Mouse (Mus musculus) retina, embryonic 14.5 days (tissue): Measurements from ENCODE around the gene Cdipt.

Source experiments
- DNase-seq: peaks from one replicate; pipeline ENCODE4 v3.0.0-alpha.2; 2015; ENCODE audit warnings: low spot score

Gene Cdipt

DNA sequence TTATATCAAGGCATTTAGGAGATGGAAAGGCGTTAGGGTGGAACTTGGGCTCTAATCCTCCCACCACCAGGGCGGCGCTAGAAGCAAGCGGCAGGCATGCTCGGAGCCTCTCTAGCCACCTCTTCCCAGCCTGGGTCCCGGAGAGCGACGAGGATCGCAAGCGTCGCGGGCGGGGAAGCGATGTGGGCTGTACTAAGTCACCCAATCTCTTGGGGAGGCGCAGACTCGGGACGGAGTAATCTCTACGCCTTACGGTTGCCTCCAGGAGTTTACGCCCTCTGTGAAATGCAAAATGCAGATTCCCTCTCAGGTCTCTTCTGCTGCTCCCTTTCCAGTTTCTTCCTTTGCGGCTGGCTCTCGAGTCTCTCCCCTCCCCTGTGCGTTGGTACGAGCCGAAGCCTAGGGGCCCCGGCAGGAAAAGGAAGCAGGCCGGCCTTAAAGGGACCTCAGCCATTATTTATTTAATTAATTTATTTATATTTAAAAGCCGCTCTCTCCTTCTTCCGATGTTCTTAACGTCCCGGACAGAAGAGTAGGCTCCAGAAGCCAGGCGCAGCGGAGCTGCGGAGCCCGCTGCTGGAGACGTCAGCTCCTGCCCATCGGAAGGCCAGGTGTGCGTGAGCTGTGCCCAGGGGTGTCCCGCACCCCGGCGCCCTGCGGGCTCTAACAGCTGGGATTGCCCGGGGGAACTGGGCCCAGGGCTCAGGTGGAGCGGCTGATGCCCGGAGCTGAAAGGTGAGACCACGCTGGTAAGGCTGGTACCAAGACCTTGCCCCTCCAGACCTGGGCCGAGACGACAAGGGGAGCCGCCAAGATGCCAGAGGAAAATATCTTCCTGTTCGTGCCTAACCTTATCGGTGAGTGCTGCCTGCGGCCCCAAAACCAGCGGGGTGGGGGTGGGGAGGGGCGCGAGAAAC is 494 bp downstream of the Cdipt start, which contains the start of gene Cdiptos:
Gene Cdiptos, minus strand, starts transcription at position 149 of the 917 bp plus-strand sequence.
- peak; percentile 98 for DNase-seq

DNA sequence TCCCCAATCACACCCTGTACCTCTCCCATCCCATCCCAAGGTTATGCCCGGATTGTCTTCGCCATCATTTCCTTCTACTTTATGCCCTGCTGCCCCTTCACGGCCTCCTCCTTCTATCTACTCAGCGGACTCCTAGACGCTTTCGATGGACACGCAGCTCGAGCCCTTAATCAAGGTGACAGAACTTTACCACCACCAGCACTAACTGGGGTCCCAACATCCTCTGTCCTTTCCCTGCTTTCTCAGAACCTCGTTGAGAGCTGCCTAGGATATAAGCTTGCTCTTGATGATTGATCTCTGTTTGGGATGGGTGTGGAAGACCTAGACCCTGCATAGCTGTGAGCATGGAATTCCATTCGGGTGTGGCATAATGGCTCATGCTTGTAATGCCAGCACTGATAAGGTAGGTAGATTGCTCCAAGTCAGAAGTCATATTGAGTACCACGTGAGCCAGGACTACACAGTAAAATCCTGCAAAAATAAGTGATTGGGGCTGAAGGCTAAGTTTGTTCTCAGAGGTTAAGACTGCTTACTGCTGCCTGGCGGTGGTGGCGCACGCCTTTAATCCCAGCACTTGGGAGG is 1.3 kb downstream of the Cdipt start:
- DNase-seq: no peak

DNA sequence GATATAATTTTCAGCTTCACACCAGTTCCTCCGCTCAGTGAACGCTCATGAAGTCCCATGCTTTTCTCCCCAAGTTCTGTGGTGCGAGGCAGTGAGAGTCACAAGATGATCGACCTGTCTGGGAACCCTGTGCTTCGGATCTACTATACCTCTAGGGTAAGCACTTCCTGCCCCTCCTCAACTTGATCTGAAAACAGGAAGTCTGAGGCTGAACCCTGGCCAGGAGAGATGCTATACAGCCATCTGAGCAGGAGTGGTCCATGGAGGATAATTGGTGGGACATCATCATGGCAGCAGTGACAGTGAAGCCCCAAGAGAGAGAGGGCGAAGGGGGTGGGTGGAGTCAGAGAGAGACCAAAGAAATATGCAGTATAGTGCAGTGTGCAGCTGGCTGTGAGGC is 3.1 kb downstream of the Cdipt start:
- DNase-seq: no peak

DNA sequence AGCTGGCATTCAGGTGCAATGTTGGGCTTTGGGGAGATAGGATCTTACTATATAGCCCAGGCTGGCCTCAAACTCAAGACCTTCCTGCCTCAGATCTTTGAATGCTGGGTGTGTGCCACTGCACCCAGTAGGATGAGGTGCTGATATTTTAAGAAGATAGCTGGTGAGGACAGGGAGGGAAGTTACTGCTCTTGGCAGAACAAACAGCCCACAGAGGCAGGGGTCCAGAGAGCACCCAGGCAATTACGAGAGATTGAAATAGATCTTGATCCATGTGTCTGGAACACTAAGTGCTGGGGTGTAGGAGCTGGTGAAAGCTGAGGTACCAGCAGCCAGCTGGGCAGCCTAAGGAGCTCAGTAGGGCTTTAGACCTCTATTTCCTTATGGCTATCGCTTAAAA is 5.9 kb downstream of the Cdipt start:
- no peak for DNase-seq

DNA sequence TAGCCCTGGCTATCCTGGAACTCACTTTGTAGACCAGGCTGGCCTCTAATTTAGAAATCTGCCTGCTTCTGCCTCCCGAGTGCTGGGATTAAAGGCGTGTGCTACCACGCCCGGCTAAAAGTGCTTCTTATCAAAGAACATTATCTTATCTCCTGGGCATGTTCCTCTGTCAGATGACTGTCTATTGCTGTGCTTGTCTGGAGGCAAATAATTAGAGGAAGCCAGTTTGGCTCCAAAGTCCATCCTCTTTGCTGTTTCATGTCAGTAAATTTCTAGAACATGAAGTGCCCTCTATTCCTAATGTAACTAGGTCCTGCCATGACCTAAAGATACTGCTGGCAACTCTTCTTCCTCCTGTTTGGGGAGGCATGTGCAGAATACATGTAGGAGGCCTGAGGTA is 6.3 kb downstream of the Cdipt start:
- no peak for DNase-seq

DNA sequence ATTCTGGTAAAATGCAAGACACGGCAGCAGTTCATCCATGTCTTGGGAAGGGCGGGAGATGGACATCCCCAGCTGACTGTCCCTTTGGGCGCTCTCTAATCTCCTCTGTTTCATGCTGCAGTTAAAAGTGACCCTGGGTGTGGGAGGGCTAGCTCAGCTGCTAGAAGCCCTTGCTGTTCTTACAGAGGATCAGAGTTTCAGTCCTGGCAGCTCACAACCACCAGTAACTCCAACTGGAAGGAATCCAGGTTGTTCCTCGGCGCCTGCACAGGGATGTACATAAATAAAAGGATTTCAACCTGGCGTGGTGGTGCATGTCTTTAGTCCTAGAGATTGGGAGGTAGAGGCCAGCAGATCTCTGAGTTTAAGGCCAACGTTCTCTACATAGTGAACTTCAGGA is 7.4 kb downstream of the Cdipt start:
- no peak for DNase-seq

DNA sequence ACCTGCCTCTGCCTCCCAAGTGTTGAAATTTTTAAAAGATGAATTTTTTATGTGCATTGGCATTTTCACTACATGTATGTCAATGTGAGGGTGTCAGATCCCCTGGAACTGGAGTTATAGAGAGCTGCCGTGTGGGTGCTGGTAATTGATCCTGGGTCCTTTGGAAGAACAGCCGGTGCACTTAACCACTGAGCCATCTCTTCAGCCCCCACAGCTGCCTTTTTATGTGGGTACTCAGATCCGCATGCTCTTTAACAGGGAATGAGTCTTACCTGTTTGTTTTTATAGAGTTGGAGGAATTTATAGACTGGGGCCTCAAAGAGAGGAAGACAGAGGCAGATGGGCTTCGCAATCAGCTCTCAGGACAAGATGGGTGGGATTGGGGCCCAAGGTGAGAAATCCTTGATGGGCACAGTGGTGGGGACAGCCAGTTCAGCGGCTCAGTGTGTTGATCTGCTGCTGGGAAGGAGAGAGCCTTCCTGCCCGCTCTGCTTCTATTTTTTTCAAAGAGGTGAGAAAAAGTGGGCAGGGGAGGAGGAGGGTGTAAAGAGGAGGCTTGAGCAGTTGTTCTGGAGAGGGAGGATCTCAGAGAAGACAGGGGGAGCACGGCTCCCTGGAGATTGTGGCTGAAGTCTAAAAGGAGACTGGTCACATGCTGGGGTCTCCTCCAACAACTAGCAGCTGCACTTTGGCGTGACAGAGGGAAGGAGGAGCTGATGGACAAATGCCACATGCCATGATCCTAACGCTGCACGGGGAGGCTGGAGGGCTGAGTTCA is 9.1 kb downstream of the Cdipt start:
- no peak for DNase-seq

DNA sequence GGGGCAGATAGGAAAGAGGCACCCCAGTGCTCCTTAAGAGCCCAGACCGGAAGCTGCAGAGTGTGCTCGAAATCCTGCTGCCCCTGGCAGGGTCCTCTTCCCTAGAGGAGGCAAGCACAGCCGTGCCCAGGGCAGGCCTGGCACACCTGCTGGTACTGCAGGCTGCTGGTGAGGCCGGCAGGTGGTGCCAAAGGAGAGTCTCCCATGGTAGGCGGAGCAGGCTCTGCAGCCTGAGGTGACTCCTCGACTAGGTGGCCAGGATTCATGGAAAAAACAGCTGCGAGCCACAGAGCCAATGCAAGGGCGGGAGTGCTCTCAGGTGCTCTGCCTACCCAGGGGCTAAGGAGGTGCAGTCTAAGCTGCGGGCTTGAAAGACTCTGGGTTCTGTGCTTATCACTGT is 10.6 kb downstream of the Cdipt start:
- peak; percentile 24 for DNase-seq

DNA sequence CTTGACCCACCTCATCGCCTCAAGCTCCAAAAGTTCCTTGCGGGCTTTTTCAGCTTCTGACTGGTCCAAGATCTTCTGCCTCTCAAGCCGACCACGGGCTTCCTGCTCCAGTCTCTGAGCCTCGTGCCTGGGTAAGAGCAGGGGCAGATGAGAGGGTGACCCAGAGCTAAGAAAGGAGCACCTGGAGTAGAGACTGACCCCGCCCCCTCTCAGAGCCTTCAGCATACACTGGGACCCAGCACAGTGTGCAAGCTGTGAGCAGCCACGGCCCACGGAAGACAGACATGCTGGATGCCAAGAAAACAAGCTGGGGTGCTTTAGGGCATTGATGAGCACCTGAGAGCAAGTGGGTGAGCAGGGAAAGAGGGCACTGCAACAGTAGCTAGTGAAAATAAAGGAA is 13.1 kb downstream of the Cdipt start:
- no peak for DNase-seq

DNA sequence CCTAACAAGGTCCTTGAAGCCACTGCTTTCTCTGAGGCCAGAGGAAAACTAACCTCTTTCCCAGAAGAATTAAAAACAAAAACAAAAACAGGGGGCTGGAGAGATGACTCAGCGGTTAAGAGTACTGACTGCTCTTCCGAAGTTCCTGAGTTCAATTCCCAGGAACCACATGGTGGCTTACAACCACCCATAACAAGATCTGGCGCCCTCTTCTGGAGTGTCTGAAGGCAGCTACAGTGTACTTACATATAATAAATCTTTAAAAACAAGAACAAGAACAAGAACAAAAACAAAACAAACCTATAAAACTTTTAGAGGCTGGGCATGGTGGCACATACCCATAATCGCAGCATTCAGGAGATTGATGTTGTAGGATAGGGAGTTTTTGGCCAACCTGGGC is 20.7 kb downstream of the Cdipt start:
- no peak for DNase-seq

DNA sequence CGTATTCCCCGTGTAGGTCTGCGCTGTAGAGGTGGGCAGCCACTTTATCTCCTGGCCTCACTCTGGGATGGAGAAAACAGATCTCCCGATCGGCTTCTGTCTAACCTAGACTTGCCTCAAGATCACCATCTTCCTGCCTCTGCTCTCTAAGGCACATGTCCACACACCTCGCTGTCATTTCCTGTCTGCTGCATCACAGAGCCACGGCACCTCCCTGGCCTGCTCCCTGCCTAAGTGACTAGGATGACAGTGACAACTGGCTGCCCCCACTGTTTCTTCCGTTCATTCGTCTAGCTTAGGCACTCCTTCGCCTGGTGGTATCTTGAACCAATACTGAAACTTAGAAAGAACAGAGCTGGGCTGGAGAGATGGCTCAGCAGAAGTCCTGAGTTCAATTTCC is 23.9 kb downstream of the Cdipt start:
- DNase-seq: no peak

DNA sequence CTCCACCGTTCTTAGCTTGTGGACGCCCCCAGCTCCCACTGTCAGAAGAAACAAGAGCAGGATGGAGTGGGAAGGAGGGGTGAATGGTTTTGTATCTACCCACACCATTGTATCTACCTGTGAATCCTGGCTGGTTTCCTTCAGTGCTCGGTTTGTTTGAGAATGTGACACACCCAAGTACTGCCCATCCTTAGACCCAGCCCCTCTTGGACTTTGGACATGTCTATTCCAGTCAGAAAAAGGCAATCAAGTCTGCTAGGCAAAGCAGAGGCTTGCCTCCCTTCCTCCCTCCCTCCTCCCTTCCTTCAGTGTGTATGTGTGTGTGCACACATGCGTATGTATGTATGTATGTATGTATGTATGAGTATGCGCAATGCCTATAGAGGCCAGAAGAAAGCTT is 27.9 kb downstream of the Cdipt start:
- no peak for DNase-seq

DNA sequence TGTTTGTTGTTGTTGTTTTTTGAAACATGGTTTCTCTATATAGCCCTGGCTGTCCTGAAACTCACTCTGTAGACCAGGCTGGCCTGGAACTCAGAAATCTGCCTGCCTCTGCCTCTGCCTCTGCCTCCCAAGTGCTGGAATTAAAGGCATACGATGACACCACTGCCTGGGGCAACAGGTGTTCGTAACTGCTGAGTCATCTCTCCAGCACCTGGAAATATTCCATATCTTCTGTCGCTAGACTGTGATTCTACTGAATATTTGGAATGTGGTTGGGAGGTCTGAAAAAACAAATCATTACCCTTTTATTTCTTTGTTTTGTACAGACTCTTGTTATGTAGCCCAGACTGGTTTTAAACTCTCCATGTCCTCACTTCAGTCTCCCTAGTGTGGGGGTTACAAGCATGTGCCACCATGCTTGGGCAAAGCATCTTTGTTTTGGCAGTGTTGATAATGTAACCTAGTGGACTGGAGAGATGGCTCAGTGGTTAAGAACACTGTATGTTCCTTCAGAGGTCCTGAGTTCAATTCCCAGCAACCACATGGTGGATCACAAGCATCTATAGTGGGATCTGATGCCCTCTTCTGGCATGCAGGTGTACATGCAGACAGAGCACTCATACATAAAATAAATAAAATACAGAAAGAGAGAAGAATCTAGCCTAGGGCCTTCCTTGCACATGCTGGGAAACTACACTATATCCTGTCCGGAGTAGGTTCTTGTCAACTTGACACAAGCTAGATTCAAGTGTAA is 28.6 kb downstream of the Cdipt start:
- no peak for DNase-seq

DNA sequence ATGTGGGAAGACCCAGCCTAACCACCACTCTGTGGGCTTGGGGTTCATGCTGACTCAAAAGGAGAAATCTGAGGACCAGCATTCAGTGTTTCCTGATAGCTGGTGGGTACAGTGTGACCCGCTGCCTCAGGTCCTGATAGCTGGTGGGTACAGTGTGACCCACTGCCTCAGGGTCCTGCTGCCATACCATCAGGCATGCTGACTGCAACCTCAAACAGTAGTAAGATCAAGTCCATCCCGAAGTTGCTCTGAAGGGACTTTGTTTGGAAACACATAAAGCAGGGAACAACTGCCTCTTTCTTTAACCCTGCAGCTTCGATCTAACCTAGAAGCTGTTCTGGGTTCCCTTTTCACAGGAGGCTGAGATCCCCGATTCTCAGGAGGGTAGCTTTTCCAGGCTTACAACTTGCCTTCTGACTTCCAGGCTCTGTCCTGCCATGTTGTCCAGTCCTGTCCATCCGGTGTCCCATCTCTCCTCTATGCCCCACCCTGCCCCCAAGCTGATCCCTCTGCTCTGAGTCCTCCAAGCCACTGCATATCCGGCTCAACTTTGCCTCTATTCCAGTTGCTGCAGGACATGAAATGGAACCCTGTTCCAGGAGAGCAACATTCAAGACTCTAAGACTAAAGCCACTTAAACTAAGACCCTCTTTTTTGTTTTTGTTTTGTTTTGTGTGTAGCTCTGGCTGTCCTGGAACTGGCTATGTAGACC is 31.8 kb downstream of the Cdipt start:
- no peak for DNase-seq

DNA sequence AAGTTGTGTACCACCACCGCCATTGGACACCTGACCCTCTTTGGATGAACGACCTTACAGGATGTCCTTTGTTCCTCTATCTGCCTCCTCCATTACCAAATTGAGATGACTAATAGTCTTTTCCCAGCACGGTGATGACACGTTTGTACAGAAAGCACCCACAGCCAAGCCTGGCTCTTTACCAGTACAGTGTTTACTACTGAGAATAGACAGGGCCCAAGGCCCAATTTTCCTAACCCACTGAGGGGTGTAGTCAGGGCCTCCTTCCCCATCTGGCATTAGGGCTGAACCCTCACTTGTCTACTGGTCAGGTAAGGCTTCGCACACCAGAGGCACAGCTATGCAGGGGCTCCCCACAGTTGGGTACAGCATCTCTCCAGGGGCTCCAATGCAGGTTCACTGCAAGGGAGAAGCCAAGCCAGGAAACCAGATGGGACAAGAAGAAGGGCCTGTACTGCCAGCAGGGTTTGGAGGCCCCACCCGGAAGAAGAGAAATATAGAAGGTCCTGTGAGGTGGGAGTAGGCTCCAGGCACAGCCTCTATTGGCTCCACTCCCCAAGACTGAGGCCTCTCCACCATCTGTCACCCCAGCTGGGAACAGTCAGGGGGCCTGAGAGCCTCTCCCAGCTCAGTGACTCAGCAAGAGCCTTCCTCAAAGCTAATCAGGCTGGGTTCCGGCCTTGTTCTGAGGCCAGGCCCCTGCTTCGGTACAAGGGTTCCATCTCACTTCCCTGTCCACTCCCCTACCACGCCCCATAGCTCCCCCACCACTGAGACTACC is 32.7 kb downstream of the Cdipt start:
- DNase-seq: peak; percentile 53

DNA sequence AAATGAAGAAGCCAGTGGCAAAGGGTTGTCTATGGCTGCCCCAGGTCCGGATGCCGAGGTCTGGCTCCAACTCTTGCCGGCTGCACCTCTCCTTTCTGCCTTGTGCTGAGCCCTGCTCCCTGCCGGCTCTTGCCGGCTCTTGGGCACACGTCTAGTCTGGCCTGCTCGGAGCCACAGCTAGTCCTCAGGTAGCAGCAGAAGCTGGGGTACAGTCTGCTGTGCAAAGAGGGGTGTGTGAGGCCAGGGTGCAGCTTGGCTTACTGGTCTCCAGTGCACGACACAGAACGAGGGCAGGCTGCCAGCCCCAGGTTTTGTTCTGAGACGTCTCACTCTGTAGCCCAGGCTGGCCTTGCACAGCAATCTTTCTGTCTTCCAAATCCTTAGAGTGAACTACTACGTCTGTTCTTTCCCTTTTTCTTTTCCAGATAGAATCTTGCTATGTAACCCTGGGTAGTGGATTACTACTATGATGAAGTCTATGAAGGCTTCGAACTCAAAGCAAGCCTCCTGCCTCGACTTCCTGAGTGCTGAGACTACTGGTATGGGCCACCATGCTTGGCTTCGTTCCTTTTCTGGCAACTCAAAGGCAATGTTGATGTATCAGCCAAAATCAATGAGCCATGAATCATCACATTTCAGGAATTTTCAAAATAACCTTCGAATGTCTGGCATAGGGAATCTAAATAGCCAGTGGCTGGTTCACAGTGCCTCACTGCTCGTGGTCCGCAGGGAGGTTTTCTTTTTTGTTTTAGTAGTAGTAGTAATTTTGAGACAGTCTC is 33.8 kb downstream of the Cdipt start:
- DNase-seq: no peak

DNA sequence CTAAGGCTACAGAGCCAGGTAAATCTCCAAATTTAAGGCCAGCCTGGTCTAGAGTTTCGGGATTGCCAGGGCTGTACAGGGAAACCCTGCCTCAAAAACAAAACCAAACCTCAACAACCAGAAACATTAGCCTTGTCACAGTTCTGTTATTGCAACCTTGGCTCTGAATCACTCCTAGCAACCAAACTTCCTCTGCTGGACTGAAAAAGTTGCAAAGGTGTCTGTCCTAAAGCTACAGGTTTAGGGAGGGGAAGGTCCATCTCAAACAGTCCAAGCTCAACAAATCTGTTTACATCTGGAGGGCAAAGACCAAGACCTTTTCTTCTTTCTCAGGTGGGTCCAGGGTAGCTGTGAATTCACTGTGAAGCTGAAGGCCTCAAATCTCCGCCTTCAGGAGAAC is 35.3 kb downstream of the Cdipt start:
- DNase-seq: no peak

DNA sequence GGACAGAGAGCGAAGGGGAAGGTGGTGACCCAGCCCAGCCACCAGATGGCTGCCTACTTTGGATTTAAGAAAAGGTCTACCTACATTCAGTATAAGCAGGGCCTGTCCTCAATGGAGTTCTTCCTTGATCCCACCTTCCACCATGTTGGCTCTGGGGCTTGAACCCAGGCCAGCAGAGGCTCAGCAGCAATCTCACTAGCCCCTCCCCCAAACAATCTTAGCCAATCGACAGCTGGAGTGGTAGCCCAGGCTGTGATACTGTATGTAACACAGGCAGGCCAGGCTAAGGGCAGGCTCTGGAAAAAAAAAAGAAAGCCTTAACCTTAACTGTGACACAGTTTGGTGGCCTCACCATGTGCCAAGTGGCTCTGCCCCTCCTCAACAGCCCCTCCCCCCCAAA is 36.0 kb downstream of the Cdipt start:
- no peak for DNase-seq

DNA sequence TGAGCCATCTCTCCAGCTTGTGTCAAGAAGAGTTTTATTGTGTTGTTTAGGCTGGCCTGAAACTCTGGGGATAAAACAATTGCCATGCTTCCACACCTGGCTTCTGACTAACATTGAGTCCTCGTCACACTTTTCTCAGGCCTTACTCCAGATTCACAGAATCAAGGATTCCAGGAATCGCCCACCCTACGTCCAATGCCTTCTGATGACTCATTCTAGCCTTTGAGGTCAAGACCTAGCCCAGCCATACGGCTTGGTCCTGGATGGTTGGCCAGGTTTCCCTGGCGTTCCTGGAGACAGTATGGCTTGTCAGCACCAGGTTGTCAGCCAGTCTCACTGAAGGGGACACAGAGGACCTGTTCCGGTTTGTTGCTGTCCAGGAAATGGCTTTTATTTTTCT is 36.7 kb downstream of the Cdipt start:
- no peak for DNase-seq

DNA sequence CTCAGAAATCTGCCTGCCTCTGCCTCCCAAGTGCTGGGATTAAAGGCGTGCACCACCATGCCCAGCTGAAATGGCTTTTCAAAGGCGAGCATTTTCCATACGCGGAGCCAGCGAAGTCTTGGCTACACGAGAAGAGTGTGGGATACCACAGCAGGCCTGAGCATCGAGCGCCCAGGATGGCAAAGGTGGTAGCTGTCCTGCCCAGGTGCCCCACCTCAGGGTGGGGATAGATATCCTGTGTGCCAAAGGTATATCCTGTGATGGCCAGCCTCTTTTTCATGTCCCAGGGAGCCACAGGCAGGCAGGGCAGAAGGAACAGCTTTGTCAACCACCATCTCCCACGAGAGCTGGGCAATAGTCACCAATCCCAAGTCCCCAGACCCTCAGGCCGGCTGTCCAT is 37.1 kb downstream of the Cdipt start:
- no peak for DNase-seq
